Mouse (Mus musculus) hindbrain, embryonic 10.5 days (tissue): ENCODE data around the gene Kcnk10. TPM values are rescaled to one million over a fixed set of nuclear protein-coding genes. Genes with fewer than 3 reads are reported as not detected.
"Not testable (repeated sequence)": the region's sequence is repeated elsewhere in the genome, so short reads cannot be mapped to it uniquely, and the experiment has no call there.

Experiments
- DNase-seq: peaks from one replicate; pipeline ENCODE4 v3.0.0-alpha.2; 2017; ENCODE audit warnings: low spot score
- H3K27ac ChIP-seq: fragments of 300-500 bp; sonication (generic); 2 replicates; pipeline ENCODE4 v1.5.1; 2016; ENCODE audit warnings: mild to moderate bottlenecking, moderate library complexity
- H3K27me3 ChIP-seq: fragments of 300-500 bp; sonication (generic); 2 replicates; pipeline ENCODE4 v1.6.1; 2016; ENCODE audit warnings: mild to moderate bottlenecking; ENCODE audit not compliant: poor library complexity, insufficient read depth, severe bottlenecking
- H3K36me3 ChIP-seq: fragments of 300-500 bp; sonication (generic); 2 replicates; pipeline ENCODE4 v1.6.1; 2016; ENCODE audit warnings: mild to moderate bottlenecking, moderate library complexity
- H3K4me1 ChIP-seq: fragments of 300-500 bp; sonication (generic); replicated peaks from 2 replicates; pipeline ENCODE4 v1.6.1; 2016; ENCODE audit warnings: mild to moderate bottlenecking
- H3K4me3 ChIP-seq: fragments of 300-500 bp; sonication (generic); 2 replicates; pipeline ENCODE4 v1.5.1; 2016; ENCODE audit warnings: mild to moderate bottlenecking, moderate library complexity
- H3K9me3 ChIP-seq: fragments of 300-500 bp; sonication (generic); 2 replicates; pipeline ENCODE4 v1.6.1; 2016; ENCODE audit warnings: mild to moderate bottlenecking, moderate library complexity
- WGBS: fragments of 180-500 bp; shearing (Covaris S2); methylation state at CpG from one replicate; pipeline ENCODE4 v1.1.7; 2016; 5-methylcytosine and 5-hydroxymethylcytosine counted together
- polyA plus RNA-seq: library from polyadenylated mRNA; unstranded; fragments of >200 nt; fragmentation: Nextera tagmentation; extraction: Ambion mirVana; gene quantifications from 2 replicates; pipeline ENCODE4 v1.2.1, GENCODE M21; 2016

Gene Kcnk10
- polyA plus RNA-seq, result 21.5 and 36.1 TPM in 2 replicates

DNA sequence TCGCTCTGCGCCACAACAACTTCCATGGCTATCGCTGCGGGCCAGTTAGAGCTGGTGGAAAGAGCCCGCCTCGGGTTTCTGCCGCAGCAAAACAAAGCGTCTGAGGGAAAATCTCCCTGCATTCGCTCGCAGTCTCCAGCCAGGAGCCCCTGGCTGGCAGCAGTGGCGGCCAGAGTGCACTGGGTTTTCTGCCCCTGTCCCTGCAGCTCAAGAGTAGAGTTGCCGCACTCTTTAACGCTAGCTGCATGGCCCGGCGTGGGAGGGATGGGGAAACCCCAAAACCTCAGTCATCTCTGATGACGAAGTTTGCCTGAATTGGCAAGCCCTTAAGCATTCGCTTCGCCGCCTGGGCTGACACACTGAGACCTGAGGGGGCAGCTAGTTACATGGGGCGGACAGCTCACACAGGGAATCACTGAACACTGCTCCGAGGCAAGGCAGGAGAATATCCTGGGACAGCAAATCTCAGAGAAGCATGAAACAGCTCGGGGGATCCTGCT lies at the start of gene Kcnk10:
Kcnk10 (minus strand) TSS at position 450 of the 500 bp plus-strand sequence.
- H3K36me3 ChIP-seq, result no peaks in the 10 kb centered on the region
- under 1% methylated on average over 22 of the region's 22 CpGs for WGBS
- H3K27ac ChIP-seq, result peak within 1 kb of the TSS; percentile 88
- H3K9me3 ChIP-seq, result no peaks in the 10 kb centered on the region
- H3K4me3 ChIP-seq, result peak within 1 kb of the TSS; percentile 59
- peaks cover 64% of the 10 kb centered on the region for H3K27me3 ChIP-seq
- peaks cover 52% of the 10 kb centered on the region for H3K4me1 ChIP-seq
- DNase-seq, result peak; percentile 61

DNA sequence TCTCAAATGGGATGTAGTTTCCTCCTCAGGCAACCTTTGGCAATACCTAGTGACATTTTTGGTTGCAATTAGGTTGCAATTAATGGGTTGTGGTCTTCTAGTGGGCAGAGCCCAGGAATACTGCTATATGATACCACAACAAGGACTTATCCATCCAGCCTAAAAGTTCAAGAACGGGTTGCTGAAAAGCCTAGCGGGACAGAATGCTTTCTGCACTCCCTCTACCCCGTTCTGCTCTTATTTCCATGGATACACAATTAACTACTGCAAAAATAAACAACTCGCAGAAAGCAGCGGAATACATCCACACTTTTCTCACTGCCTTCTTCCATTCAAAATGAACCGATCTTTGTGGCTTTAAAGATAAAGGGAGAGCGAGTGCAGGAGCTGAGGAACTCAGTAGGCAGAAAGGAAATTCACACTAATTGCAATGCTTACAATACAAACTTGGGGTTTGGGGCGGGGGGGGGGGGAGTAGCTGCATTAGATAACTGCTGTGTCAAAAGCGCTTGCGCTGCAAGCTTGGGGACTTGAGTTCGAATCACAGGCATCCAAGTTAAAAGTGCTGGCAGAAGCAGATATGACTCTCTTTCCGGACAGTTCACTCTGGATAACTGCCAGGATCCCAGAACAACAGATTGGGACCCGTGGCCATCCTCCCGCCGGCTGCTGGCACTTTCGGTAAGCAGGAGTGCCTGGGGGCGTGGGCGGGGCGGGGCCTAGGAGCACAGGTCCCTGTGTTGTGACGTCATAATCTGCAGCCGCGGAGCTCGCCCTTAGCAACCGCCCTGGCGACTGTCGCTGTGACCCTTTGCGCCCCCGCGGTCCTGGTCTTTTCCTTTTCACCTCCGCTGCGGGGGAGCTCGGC lies 49.5 kb upstream of the Kcnk10 start, which contains the start of gene Spata7:
Spata7 (plus strand) TSS at position 766 of the 868 bp plus-strand sequence.
- Histone ChIP-seq H3K27ac (peak within 1 kb of the TSS; percentile 84), H3K27me3 (no peaks in the 10 kb centered on the region), H3K9me3 (0 out of 2 replicates have a peak, but pooled peaks cover 5% of the 10 kb centered on the region), H3K36me3 (peaks cover 3% of the 10 kb centered on the region; the same call in 1 of the 2 replicates), H3K4me3 (peak within 1 kb of the TSS; percentile 66), H3K4me1 (peaks cover 17% of the 10 kb centered on the region)
- 4% methylated on average over 32 of the region's 32 CpGs for WGBS
- DNase-seq, result peak; percentile 94

DNA sequence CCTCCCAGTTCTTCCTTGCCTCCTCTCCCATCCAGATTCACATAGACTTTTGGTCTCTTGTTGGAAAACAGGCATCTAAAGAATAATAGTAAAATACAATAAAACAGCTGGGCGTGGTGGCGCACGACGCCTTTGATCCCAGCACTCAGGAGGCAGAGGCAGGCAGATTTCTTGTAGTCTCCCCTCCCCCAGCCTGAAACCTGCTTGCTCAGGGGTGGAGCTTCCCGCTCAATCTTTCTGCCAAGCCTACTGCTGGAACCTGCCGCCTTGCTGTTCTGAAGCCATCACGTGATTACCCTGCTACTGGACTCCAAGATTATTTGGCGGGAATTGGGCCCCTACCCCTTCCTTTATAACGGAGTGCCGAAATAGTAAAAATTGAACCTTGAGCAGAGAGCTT lies 45.2 kb upstream of the Kcnk10 start:
- 88% methylated on average over 10 of the region's 10 CpGs for WGBS
- H3K4me3 ChIP-seq, H3K36me3 ChIP-seq, H3K27me3 ChIP-seq, H3K27ac ChIP-seq, DNase-seq, H3K4me1 ChIP-seq, H3K9me3 ChIP-seq: not testable (repeated sequence)

DNA sequence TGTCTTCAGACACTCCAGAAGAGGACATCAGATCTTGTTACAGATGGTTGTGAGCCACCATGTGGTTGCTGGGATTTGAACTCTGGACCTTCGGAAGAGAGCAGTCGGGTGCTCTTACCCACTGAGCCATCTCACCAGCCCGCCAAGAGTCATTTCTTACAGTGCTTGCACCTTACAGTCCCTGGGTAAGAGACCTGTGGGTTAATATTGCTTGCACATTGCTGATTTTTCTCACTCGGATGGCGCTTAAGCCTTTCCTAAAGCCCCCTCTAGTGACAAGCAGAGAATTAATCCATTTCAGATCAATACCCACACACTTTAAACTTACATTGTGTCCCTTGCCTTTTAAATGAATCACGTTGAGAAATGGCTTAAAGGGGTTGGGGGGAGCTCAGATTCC lies 42.8 kb upstream of the Kcnk10 start:
- not testable (repeated sequence) for H3K27me3 ChIP-seq, H3K36me3 ChIP-seq, H3K4me3 ChIP-seq, H3K27ac ChIP-seq, H3K9me3 ChIP-seq, DNase-seq, H3K4me1 ChIP-seq
- 49% methylated on average over 6 of the region's 6 CpGs for WGBS

DNA sequence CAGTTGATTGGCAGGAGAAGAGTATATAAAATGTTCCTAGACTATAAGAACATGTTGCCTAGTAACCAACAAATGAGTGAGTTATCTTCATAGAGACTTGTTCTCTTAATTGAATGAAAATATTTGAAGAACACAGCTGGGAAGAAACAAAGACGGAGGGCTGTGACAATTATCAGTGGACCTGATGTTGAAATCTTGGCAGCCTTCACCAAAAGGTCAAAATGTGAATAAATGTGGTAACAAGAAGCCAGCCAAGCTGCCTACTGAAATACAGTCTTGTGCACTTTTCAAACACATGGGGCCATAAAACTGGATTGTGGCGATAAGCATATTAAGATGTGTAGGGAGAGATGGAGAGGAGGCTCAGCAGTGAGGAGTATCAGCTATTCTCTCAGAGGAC lies 41.4 kb upstream of the Kcnk10 start:
- Histone ChIP-seq H3K27me3 (no peaks in the 10 kb centered on the region), H3K27ac (no peak overlapping the region), H3K9me3 (no peaks in the 10 kb centered on the region), H3K4me3 (no peak overlapping the region), H3K36me3 (no peaks in the 10 kb centered on the region), H3K4me1 (no peaks in the 10 kb centered on the region)
- WGBS, result 73% methylated on average over 2 of the region's 2 CpGs
- no peak for DNase-seq

DNA sequence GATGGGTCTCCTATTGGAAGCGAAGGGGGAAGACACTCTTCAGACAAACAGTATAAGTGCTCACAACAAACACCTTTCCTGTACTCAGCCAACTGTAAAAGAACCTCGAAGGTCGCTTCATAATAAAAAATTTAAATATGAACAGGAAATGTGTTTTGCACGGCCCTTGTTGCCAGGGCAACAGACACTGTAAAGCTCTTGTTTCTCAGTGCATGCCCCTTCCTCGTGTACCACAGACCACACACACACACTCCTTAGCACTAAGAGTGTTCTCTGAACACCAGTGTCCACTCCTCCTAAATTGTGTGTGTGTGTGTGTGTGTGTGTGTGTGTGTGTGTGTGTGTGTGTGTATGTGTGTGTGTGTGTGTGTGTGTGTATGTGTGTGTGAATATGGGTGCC lies 37.6 kb upstream of the Kcnk10 start:
- no peaks in the 10 kb centered on the region for H3K36me3 ChIP-seq
- no peaks in the 10 kb centered on the region for H3K9me3 ChIP-seq
- H3K4me3 ChIP-seq, result no peak overlapping the region
- DNase-seq, result no peak
- H3K4me1 ChIP-seq, result no peaks in the 10 kb centered on the region
- 74% methylated on average over 5 of the region's 5 CpGs for WGBS
- no peak overlapping the region for H3K27ac ChIP-seq
- no peaks in the 10 kb centered on the region for H3K27me3 ChIP-seq

DNA sequence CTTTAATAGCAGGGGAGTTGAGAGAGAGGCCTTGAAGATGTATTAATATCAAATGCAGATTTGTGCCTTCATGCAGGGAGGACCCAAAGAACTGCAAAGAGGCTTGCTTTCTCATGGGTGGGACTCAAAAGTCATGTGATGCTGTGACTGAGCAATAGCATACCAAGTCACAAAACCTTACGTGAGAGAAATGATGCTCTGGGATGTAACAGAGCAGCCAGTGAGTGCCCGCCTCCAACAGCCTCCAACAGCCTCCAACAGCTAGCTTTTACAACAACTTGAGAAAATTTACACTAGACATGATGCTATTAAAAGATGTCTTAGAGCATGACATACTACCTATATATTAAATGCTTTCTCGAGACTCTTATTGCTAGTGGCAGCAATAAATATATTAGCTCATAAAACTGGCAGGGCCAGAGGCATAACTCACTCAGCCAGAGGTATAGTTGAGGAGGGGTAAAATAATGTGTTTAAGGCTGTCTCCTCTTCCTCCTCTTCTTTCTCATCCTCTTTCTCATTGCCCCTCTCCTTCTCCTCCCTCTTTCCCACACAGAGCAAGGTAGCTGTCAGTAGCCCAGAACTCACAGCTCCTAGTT lies 36.9 kb upstream of the Kcnk10 start:
- H3K4me3 ChIP-seq, result no peak overlapping the region
- 85% methylated on average over 3 of the region's 3 CpGs for WGBS
- no peak for DNase-seq
- no peaks in the 10 kb centered on the region for H3K9me3 ChIP-seq
- H3K36me3 ChIP-seq, result no peaks in the 10 kb centered on the region
- no peaks in the 10 kb centered on the region for H3K27me3 ChIP-seq
- H3K27ac ChIP-seq, result no peak overlapping the region
- H3K4me1 ChIP-seq, result no peaks in the 10 kb centered on the region

DNA sequence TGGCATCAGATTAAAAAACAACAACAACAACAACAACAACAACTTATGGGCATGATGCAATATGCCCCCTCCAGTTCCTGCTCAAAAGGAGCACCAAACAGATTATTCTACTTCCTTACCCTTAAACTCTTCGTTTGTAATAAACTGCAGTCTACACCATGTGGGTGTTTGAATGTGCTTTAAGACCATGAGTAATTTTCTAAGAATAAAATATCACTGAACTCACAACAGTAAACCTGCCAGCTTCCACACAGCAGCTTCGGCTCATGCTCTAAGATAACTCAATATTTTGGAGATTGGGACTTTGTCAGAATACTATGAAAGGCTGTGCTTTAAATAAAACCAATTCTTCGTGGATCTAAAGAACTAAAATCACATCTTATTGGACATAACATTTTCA lies 32.2 kb upstream of the Kcnk10 start:
- Histone ChIP-seq H3K36me3 (no peaks in the 10 kb centered on the region), H3K9me3 (no peaks in the 10 kb centered on the region), H3K4me1 (no peaks in the 10 kb centered on the region), H3K27ac (no peak overlapping the region), H3K4me3 (no peak overlapping the region), H3K27me3 (no peaks in the 10 kb centered on the region)
- DNase-seq, result no peak
- WGBS, result 81% methylated on average over 3 of the region's 3 CpGs

DNA sequence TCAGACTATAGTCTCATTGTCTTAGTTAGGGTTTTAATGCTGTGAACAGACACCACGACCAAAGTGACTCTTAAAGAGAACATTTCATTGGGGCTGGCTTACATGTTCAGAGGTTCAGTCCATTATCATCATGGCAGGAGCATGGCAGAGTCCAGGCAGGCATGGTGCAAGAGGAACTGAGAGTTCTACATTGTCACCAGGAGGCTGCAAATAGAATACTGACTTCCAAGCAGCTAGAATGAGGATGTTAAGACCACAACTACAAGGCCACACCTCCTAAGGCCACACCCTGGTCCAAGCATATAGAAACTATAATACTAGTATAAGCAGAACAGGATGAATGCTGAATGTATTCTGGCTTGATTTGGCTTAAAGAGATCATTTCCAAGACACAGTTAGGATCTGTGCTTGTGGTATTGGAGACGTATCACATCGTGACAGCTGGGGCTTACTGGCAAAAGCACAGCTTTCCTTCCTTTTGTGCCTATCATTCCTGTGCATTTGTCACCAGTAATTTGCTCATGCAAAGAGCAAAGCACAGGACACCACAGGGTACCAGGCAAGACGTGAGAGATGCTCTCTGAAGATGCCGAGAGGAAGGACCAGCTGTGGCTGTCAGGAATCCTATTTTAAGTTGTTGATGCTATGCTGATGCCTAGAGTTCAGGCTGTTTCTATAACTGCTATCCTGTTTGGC lies 28.6 kb upstream of the Kcnk10 start:
- no peaks in the 10 kb centered on the region for H3K27me3 ChIP-seq
- DNase-seq, result no peak
- no peaks in the 10 kb centered on the region for H3K4me1 ChIP-seq
- H3K36me3 ChIP-seq, result no peaks in the 10 kb centered on the region
- no peaks in the 10 kb centered on the region for H3K9me3 ChIP-seq
- no peak overlapping the region for H3K27ac ChIP-seq
- WGBS, result 68% methylated on average over 5 of the region's 5 CpGs
- H3K4me3 ChIP-seq, result no peak overlapping the region

DNA sequence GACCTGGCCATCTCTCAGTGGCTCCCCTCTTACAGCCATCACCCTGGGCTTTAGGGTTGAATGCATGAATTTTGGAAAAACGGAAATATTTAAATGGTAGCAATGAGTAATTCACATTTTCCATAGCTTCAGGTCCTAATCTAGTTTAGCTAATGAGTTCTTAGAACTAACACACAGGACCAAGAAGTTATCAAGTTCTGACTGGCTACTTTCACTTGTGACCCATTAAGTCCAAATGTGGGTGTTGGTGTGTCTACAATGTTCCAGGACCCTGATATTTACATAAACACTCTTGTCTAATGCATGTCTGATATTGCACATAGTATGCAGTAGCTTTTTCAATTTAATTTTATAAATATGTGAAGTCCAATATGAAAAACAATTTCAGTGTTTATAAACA lies 27.2 kb upstream of the Kcnk10 start:
- Histone ChIP-seq H3K27me3 (no peaks in the 10 kb centered on the region), H3K4me3 (no peak overlapping the region), H3K36me3 (no peaks in the 10 kb centered on the region), H3K27ac (no peak overlapping the region), H3K4me1 (no peaks in the 10 kb centered on the region), H3K9me3 (no peaks in the 10 kb centered on the region)
- 81% methylated on average over 1 of the region's 1 CpGs for WGBS
- DNase-seq, result no peak

DNA sequence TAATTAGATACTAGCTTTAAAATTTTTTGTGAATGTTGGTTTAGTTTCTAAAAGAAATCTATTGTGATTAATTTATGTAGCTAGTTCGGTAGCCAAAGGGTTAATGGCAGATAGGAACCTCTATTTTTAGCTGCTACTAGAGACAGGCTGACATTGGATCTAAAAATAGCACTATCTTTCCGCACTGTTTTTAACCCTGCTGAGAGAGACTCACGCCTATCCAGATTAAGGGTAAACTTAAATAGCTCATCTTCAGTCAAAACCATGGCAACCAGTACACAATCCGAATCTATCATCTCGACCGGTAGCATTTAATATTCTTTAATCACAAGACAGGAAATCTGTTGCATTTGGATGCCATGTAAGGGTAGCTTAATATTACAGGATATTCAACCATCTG lies 24.0 kb upstream of the Kcnk10 start:
- no peak for DNase-seq
- H3K9me3 ChIP-seq, result peaks cover 12% of the 10 kb centered on the region; the same call in 1 of the 2 replicates
- H3K27ac ChIP-seq, result no peak overlapping the region
- H3K4me1 ChIP-seq, result no peaks in the 10 kb centered on the region
- no peak overlapping the region for H3K4me3 ChIP-seq
- no peaks in the 10 kb centered on the region for H3K36me3 ChIP-seq
- H3K27me3 ChIP-seq, result no peaks in the 10 kb centered on the region
- 66% methylated on average over 6 of the region's 6 CpGs for WGBS

DNA sequence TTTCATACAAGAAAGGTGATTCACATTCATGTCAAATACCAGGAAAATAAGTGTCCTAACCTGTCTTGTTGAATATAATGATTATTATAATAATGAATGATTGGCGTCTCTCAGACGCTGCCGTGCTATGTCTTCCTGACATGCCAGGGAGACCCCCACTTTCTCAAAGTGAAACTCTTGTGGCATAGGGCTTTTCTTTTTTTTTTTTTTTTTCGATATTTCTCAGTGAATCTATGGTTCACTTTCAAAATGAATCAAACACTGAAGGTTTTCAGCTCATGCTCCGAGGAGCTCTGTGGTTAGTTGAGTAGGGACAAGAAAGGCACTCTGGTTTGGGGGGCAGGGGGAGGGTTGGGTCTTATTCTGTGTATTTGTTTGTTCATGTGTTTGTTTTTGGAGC lies 22.8 kb upstream of the Kcnk10 start:
- Histone ChIP-seq H3K4me1 (no peaks in the 10 kb centered on the region), H3K36me3 (no peaks in the 10 kb centered on the region), H3K27ac (no peak overlapping the region), H3K27me3 (no peaks in the 10 kb centered on the region), H3K4me3 (no peak overlapping the region), H3K9me3 (peaks cover 12% of the 10 kb centered on the region; the same call in 1 of the 2 replicates)
- 88% methylated on average over 5 of the region's 5 CpGs for WGBS
- no peak for DNase-seq

DNA sequence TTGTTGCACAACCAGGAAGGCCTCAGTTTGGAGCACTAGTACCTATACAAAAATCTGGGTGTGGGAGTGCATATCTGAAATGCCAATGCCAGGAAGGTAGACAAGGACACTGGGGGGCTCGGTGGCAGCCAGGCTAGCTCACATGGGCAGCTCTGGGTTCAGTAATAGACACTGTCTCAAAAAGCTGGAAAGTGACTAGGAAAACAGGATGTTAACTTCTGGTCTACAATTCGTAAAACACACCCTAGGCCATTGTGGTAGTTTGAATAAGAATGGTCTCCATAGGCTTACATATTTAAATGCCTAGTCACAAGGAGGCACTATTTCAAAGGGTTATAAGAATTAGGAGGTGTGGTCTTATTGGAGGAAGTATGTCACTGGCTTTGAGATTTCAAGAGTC lies 12.9 kb upstream of the Kcnk10 start:
- Histone ChIP-seq H3K4me3 (no peak overlapping the region), H3K9me3 (peaks cover 19% of the 10 kb centered on the region; the same call in 1 of the 2 replicates), H3K36me3 (no peaks in the 10 kb centered on the region), H3K27me3 (no peaks in the 10 kb centered on the region), H3K27ac (no peak overlapping the region), H3K4me1 (no peaks in the 10 kb centered on the region)
- no peak for DNase-seq
- 92% methylated on average over 2 of the region's 2 CpGs for WGBS
